Mouse (Mus musculus) kidney, postnatal 10 days (tissue): ENCODE measurements around the gene Adar.

Experiments
- DNase-seq: peaks from one replicate; pipeline ENCODE4 v3.0.0; 2021; ENCODE audit warnings: mixed read lengths

Adar gene

DNA sequence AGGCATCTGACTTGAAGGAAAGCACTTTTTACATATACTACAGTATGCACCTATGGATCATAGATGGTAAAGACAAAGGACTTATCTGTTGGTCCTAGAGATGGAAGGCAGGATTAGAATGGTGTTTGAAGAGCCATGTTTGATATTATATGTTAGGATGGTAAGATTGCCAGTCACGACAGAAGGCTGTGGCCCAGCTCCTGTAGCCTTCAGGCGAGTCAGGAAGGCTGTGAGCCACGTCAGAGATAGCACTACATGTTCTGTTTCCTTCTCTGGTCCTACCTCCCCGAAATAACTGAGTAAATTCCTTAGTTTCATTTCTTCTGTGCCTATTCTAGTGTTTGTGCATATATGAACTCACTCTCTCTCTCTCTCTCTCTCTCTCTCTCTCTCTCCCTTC is 17.3 kb downstream of the Adar start:
- DNase-seq, result no peak

DNA sequence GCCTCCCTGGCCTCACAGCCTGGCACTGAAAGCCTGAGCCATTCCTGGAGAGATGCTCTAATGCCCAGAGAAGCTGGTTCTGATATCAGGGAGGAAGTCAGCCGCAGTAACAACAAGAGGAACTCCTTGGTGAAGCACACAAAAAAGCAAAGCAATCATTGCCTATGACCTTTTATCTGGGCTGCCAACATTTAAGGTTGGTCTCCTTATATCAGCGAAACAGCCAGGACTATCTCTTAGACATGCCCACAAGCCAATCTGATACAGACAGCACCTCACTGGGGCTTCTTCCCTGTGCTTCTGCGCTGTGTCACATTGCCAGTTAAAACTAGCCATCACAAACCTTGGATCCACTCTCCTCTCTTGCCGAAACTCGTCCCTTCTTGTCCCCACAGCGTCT is 23.7 kb downstream of the Adar start:
- no peak for DNase-seq

DNA sequence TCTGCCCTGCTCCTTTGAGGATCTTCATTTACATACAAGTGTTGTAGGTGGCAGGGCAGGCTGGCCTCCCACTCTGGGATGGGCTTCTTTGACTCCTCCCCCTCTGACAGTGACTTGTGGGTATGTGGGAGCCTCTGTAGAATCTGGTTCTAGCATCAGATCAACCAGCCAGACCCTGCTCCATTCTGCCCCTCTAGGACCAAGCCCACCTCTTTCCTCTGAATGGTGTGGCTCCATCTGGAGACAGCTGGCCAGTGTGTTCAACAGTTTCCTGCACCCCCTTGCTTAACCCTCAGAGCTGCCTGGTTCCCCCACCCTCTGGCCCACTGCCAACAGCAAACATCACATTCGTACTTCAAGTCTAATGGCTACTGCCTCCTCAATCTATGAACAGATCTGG is 37.5 kb downstream of the Adar start:
- DNase-seq, result peak; percentile 56

DNA sequence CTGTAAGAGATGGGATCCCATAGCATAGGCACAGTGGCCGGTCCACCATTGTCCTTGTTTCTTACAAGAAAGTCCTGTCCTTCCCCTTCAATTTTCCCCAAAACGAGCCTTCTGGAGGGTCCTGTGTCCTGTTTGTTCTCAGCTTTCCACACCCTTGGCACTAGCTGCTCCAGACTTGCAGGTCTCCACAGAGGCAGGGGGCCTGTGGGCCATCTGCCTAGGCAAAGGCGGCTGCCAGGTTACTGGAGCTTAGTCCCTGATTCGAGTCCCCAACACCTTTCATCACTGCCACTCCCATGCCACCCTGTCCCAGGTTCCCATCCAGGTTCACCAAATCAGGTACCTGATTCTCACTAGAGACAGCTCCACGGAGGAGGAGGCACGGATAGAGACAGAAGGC is 40.5 kb downstream of the Adar start:
- DNase-seq, result no peak

DNA sequence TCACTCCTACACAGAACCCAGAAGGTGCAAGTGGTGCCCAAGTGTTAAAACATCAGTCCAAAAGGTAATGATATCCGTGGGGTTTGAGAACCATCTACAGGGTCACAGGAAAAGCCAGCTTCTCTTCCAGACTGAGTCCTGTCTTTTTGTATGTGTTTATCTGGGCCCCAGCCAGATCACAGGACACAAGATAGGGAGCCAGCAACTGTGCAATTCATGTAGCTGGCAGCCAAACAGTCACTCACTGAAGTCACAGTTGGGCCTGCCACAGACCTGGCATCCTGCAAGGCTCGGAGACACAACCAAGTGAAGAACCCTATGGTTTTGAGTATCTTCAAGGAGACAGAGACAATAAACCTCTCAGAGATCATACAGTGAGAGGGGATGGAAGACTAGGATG is 43.0 kb downstream of the Adar start:
- DNase-seq, result no peak

DNA sequence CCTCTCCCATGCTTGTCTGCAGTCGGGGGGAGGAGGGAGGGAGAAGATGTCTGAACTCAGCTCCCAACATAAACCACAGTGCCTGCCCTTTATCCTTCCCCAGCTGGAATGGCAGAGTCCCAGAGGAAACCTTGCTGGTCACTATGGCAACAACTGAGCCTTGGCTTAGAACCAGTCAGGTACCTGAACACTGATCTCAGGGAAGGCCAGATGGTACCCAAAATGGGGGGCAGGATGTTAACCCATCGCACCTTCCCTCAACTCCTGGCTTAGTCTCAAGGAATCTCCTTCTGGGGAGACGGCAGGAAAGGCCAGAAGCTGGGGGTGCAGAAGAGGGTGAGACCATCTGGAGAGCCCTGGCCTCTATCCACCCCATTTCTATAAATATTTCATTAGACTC is 45.0 kb downstream of the Adar start:
- no peak for DNase-seq

DNA sequence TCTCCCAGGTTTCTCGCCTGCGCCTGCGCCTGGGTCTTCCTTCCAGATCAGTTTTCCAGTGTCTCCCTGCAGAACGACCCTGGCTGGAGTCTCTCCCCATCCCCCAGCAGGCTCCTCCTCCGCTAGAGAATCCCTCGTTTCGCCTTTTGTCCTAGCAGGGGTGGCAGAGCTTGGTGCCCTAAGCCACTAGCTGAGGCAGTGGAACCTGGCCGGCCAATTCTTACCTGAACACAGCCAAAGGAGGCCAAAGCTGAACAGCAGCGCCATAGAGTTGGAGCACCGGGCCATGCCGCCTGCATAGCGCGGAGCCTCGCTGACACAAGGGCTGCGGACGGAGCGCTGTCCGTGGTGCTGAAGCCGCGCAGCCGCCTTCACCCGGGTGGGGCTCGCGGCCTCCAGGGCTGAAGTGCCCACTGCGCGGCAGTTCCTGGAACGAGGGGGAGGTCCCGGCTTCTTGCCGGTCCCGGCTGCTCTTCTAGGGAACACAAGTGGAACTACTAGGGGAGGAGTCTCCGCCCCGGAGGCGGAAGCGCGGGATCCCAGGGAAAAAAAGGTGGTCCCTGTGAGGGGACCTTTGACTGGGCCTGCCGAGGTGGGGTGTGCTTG is 49.4 kb downstream of the Adar start, which contains the start of gene Chrnb2:
Gene Chrnb2 (minus strand): TSS at position 514 of the 606 bp plus-strand sequence.
- peak; percentile 93 for DNase-seq

DNA sequence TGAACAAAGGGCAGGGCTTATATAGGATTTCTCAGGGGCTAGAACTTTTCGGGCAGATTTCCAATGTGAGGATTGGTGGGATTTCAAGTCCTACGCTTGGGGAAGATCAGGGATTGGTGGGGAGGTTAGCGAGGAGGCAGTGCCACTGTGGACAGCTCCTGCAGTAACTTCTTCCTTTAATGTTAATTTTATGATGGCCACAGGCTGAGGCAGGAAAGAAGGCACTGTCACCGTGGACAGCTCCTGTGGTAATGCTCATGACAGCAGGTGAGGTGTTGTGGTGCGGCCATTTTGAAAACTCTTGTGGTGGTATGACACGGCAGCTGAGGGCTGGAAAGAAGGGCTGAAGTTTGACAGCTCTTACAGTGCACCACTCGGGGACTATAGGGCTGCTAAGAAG is 54.8 kb downstream of the Adar start:
- no peak for DNase-seq

DNA sequence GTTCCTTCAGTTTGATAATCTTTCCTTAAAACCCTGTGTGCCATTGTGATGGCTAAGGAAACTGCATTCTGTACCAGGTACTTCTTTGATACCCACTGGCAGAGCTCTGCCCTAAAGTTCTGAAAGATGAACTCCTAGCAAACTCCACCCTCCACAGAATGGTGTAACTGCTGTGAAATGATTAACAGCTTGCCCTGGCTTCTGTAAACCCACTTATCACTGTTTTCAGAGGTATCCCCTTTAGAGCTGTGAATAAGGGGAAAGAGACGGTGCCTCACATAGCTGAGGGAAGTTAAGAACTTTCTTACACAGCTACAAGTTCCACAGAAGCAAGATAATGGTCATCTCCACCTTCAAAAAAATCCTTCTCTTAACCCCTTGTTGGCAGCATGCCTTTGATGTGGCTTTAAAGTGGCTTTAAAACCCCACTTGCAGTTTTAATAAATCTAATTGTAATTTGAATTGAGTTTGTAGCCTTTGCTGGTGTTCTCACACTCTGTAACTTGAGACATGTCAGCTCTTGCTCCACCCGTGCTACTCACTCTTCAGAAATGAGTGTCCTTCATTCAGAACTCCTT is 55.7 kb downstream of the Adar start:
- DNase-seq, result no peak

DNA sequence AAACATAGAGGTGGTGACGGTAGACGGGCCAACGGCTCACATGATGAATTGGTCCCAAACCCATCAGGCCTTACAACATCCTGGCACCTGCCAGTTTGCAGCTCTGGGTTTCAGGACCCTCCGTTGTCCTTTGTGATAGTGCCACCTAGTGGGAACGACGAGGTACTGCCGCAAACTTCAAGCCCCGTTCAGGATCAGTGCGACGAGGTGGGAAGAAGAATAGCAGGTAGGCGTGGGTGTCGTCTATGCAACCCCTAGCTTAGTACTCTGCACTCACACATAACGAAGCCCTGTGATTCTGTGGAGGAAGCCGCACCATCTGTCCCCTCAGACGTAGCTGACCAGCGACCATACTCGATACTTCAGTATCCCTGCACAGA is 57.8 kb downstream of the Adar start:
- peak; percentile 86 for DNase-seq

DNA sequence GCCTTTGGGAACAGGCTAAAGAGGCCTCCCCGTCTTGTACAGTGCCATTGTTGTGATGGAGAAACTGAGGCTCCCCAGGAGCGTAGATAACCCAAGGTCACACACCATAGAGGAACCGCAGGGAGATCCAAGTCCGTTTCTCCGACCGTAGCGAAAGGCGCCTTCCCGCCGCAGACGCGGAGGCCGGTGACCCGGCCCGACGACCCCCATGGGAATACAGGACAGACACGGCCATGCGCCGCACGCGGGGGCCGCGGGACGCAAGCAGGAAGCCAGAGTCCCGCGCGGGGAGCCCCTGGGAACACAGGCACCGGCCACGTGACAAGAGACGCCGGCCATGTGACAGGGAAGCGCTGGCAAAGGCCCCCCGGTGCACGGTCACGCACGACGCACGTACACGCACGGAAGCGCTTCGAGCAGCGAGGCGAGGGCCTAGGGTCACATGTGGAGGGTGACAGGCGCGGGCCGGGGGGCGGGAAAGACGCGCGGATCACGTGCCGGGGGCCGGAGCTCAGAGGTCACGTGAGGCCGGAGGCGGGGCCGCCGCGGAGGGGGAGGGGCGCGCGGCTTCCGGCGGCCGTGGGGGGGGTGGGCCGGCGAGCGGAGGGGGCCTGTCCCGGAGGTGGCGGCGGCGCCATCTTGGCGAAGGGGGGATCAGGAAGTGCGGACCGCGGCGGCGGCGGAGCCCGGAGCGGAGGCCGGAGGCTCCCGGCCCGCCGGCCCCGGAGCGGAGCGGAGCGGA is 58.3 kb downstream of the Adar start, which contains the start of gene Ube2q1:
Gene Ube2q1 (plus strand): TSS at position 649 of the 742 bp plus-strand sequence.
- peak; percentile 98 for DNase-seq

DNA sequence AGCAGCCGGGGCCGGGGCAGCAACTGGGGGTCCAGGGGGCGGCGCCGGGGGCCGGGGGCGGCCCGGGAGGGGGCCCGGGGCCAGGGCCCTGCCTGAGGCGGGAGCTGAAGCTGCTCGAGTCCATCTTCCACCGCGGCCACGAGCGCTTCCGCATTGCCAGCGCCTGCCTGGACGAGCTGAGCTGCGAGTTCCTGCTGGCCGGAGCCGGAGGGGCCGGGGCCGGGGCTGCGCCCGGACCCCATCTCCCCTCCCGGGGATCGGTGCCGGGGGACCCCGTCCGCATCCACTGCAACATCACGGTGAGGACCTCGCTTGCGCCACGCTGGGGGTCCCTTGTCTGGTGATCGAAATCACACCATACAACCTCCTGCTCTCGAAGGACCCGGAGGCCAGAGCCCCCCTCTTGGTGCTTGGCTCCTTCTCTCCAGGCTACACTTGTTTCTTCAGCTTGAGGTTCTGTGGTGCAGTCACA is 59.0 kb downstream of the Adar start:
- peak; percentile 69 for DNase-seq

DNA sequence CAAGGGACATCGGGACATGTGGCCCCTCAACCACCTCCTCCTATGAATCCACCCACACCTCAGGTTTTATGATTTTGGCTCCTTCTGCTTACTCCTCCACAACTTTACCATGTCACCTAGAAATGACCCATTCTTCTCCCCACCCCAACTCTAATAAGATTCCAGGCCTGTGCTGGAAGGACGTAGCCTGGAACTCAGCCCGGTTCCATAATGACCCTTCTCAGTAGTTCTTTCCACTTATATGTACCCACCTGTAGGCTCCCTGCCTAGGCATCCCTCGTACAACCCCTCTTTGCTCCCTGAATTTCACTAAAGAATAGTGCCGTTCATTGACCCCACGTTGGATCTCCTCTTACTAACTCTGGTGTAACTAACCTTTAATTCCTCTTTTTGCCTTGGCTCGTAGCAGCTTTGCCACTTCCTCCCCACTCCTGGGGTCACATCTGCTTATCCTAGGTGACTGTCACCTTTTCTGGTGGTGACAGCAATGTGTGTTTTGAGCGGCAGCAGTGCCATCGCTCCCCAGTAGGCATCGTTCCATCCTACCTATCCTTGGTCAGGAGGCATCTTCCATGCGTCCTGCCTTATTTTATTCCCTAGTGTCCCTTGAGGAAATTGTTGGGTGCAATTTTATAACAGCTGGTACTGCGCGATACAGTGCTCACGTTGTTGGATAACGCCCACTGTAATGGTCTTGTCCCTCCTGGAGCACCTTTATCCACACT is 59.6 kb downstream of the Adar start:
- no peak for DNase-seq

DNA sequence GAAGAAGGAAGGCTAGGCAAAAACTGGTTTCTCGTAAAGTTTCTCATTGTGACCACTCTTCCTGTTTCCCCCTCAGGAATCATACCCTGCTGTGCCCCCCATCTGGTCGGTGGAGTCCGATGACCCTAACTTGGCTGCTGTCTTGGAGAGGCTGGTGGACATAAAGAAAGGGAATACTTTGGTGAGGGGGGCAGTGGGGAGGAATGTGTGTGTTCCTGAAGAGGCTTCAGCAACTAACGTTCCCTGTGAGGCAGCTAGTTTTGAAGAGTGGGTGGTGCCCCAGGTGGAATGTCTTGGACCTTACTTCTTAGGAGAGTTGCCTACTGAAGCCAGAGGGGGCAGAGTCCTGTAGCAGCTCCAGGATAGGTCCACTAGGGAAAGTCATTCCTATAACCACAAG is 61.2 kb downstream of the Adar start:
- no peak for DNase-seq

DNA sequence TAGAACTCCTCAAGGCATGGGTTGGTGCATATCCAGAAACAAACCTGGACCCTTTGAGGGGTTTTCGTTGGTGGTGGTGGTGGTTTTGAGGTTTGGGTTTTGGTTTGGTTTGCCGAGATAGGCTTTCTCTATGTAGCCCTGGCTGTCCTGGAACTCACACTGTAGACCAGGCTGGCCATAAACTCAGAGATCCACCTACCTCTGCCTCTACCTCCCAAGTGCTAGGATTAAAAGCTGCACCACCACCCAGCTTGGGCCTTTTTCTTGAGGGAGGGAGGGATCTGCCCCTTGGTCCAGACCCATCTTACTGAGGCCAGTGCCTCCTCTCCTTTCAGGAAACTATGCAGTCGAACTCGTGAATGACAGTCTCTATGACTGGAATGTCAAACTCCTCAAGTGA is 65.3 kb downstream of the Adar start:
- no peak for DNase-seq

DNA sequence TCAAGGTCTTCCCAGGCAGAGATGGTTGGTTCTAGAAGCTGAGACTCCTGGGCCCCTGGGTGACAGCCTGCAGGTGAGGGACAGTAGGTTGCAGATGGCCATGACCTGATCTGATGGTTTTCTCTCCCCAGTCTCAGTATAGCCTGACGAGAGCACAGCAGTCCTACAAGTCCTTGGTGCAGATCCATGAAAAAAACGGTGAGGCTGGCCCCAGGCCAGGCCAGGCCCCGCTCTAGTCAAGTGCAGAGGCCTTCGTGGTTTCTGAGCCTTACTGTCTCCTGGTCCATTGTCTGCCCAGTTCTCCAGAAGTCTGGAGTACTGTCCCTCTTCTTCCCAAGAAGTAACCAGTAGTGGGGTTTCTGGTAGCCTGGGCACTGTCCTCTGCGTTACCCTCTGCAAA is 66.8 kb downstream of the Adar start:
- DNase-seq, result no peak

DNA sequence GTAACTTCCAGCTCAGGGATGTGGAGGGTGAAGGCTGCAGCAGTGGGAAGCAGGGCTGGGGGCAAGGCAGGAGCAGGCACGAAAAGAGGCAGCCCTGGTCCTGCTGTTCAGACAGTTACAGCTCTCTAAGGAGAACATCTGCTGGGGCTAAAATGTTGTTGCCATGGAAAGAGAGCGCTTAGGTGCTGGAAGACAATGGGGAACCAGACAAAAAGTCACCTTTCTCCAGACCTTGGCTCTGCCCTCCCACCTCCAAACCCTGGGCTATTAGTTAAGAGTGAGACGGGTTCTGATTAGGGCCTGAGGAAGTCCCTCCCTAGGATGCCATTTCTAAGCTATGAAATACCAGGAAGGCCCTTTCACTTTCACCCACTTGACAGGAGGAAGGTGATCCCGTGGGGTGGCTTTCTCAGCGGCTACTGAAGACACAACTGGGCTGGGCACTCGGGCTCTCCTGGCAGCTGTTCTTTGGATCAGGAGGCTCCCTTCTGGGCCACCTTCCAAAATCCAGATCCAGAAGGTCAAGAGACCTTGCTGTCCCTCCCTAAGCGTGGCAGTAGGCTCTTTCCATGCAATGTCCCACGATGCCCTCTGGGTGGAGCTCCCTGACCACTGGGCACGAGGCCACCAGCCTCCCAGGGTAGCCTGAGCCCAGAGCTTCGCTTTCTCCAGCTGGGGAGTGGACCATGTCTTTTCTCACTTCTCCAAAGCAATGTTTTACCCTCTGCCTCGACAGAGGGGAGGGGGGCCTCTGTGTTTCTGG is 70.3 kb downstream of the Adar start:
- peak; percentile 88 for DNase-seq

DNA sequence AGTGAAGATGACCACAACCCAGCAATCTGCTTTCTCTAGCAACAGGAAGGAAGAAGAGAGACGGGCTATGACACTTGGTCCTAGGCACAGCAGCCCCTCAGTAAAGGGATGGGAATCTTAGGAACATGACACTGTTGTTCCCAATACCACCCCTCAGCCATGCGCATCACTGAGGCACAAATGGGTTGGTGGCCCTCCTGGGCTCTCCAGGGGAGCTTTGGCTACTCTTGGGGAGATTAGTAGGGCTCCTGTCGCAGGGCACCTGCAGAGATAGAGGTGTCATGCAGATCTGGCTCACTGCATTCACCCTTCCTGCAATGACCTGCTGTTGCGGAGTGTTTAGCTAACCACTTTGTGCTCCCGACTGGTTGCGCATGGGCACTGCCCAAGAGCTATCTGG is 71.5 kb downstream of the Adar start:
- no peak for DNase-seq

DNA sequence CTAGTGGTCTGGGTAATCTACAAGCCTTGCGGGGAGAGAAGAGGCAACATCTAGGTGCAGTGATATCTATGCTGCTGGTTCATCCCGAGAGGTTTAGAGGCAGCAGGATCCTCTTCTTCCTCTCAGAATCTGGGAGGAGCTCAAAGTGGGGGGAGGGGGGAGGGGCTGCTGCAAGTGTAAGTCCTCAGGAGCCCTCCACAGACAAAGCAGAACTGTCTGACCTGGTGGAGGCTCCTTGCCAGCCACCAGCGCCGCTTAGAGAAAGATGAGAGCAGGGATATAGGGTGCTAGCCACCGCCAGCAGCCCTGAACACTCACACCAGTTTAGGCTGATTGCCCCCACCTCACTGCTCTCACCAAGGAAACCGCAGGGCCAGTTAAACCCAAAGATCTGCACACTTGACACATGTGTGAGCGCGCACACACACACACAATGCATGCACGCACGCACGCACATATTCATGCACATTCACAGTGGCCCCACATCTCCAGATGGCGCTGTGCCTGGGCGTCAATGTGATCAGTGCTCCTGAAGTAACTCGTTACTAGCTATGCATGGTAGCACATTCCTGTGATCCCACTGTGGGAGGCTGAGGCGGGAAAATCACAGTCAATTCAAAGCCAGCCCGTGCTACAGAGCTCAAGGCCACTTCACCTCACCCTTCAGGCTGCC is 74.0 kb downstream of the Adar start:
- DNase-seq, result no peak

DNA sequence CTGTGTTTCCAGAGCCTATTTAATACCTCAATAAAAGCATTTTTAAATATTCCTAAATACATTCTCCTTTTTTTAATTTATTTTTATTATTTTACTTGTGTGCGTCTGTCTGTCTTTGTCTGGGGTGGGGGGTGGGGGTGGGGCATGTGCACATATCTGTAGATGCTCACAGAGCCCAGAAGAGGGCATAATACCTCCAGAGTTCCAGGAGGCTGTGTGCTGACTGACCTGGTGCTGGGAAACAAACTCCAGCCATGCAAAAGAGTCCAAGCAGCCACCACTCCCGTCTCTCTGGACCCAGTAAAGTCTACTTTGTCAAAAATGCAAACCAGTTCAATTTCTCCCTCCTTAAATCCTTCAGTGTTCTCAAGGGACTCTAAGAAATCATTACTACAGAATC is 79.8 kb downstream of the Adar start:
- DNase-seq, result no peak

DNA sequence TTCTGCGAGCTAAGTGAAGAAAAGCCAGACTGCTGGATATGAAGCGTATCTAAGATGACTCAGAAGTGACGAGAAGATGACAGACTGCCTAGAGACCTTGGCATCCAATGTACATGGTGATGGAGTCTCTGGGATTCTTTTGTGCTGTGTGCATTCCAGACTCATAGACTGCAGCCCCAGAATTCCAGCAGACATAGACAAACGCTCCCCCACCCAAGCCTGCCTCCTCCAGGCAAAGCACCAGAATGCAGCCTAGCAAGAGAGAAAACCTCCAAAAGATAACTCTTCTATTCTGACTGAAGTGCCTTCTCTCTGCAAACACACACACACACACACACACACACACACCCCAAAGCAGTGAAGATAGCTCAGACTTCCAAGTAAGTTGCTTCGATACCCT is 80.9 kb downstream of the Adar start:
- no peak for DNase-seq

DNA sequence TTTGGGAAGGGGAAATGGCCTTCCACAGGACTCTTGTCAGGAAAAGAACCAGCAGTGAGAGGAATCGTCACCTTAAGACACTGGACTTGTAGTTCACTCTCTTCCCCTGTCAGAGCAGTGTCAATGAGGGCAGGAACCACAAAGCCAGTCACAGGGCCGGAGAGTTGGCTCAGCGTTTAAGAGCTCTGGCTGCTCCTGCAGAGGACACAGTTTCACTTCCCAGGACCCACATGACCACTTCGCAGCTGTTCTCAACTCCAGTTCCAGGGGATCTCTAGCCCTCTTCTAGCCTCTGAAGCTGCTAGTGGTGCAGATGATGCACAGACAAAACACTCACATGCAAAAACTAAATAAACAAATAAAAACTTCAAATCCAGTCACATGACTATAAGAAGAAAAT is 81.5 kb downstream of the Adar start:
- DNase-seq, result peak; percentile 43
